Mouse (Mus musculus): Measurements from ENCODE around the gene Ttc38. TPM values are rescaled to one million over a fixed set of nuclear protein-coding genes. Genes with fewer than 3 reads are reported as not detected.

The Ttc38 gene
- polyA plus RNA-seq (2014; fragmentation: Nextera tagmentation; extraction: Ambion mirVana): 4.3 and 6.4 TPM in 2 replicates

- Histone ChIP-seq H3K4me2 (replicated peaks; ENCODE audit: low read depth, low read length) (peak within 1 kb of the TSS; percentile 68), H3K27ac (ENCODE audit: low read depth, low read length) (no peak within 1 kb of the TSS), H3K36me3 (ENCODE audit: control insufficient read depth, insufficient read depth, low read length) (no peaks in the 10 kb centered on the region), H3K27me3 (ENCODE audit: control insufficient read depth, insufficient read depth, low read length) (no peaks in the 10 kb centered on the region), H3K9me3 (ENCODE audit: control insufficient read depth, low read length) (no peaks in the 10 kb centered on the region), H3K9ac (ENCODE audit: low read depth, low read length) (peak within 1 kb of the TSS; percentile 58; the same call in 1 of the 2 replicates), H3K4me1 (ENCODE audit: control insufficient read depth, insufficient read depth, low read length) (peaks cover 8% of the 10 kb centered on the region; the same call in 1 of the 2 replicates), H3K4me3 (ENCODE audit: low read length) (peak within 1 kb of the TSS; percentile 65)
- ATAC-seq (ENCODE audit: low FRiP score, low TSS enrichment): peak; percentile 88
- WGBS: 1% methylated on average over 27 of the region's 27 CpGs
Observed at GRCm38 (mm10) chr15:85831954-85832590, at the start of gene Ttc38. Ttc38 (plus strand) TSS chr15:85832306.

- WGBS: 86% methylated on average over 4 of the region's 4 CpGs
- no peak for ATAC-seq (ENCODE audit: low FRiP score, low TSS enrichment)
- no peaks in the 10 kb centered on the region for H3K36me3 ChIP-seq (ENCODE audit: control insufficient read depth, insufficient read depth, low read length)
- H3K9ac ChIP-seq (ENCODE audit: low read depth, low read length): no peak overlapping the region
- no peak overlapping the region for H3K4me2 ChIP-seq (replicated peaks; ENCODE audit: low read depth, low read length)
- H3K27me3 ChIP-seq (ENCODE audit: control insufficient read depth, insufficient read depth, low read length): no peaks in the 10 kb centered on the region
- H3K4me3 ChIP-seq (ENCODE audit: low read length): no peak overlapping the region
- H3K9me3 ChIP-seq (ENCODE audit: control insufficient read depth, low read length): 0 out of 2 replicates have a peak, but pooled peaks cover 2% of the 10 kb centered on the region
- no peak overlapping the region for H3K27ac ChIP-seq (ENCODE audit: low read depth, low read length)
- H3K4me1 ChIP-seq (ENCODE audit: control insufficient read depth, insufficient read depth, low read length): no peaks in the 10 kb centered on the region
Observed at GRCm38 (mm10) chr15:85783146-85783545, 49.0 kb upstream of the Ttc38 start.

- Histone ChIP-seq H3K27ac (ENCODE audit: low read depth, low read length) (no peak overlapping the region), H3K4me2 (replicated peaks; ENCODE audit: low read depth, low read length) (no peak overlapping the region), H3K9ac (ENCODE audit: low read depth, low read length) (no peak overlapping the region), H3K4me3 (ENCODE audit: low read length) (no peak overlapping the region), H3K27me3 (ENCODE audit: control insufficient read depth, insufficient read depth, low read length) (no peaks in the 10 kb centered on the region), H3K4me1 (ENCODE audit: control insufficient read depth, insufficient read depth, low read length) (no peaks in the 10 kb centered on the region), H3K36me3 (ENCODE audit: control insufficient read depth, insufficient read depth, low read length) (no peaks in the 10 kb centered on the region), H3K9me3 (ENCODE audit: control insufficient read depth, low read length) (0 out of 2 replicates have a peak, but pooled peaks cover 2% of the 10 kb centered on the region)
- no peak for ATAC-seq (ENCODE audit: low FRiP score, low TSS enrichment)
- whole genome bisulfite sequencing: 87% methylated on average over 3 of the region's 3 CpGs
Observed at GRCm38 (mm10) chr15:85784341-85784740, 47.8 kb upstream of the Ttc38 start.

- no peak overlapping the region for H3K4me3 ChIP-seq (ENCODE audit: low read length)
- 81% methylated on average over 5 of the region's 5 CpGs for WGBS
- ATAC-seq (ENCODE audit: low FRiP score, low TSS enrichment): no peak
- 0 out of 2 replicates have a peak, but pooled peaks cover 2% of the 10 kb centered on the region for H3K9me3 ChIP-seq (ENCODE audit: control insufficient read depth, low read length)
- no peaks in the 10 kb centered on the region for H3K27me3 ChIP-seq (ENCODE audit: control insufficient read depth, insufficient read depth, low read length)
- no peaks in the 10 kb centered on the region for H3K4me1 ChIP-seq (ENCODE audit: control insufficient read depth, insufficient read depth, low read length)
- H3K36me3 ChIP-seq (ENCODE audit: control insufficient read depth, insufficient read depth, low read length): no peaks in the 10 kb centered on the region
- H3K4me2 ChIP-seq (replicated peaks; ENCODE audit: low read depth, low read length): no peak overlapping the region
- no peak overlapping the region for H3K27ac ChIP-seq (ENCODE audit: low read depth, low read length)
- H3K9ac ChIP-seq (ENCODE audit: low read depth, low read length): no peak overlapping the region
Observed at GRCm38 (mm10) chr15:85786711-85787110, 45.4 kb upstream of the Ttc38 start.

GRCm38 (mm10) chr15:85787482-85787881 is 44.6 kb upstream of the Ttc38 start:
- 0 out of 2 replicates have a peak, but pooled peaks cover 2% of the 10 kb centered on the region for H3K9me3 ChIP-seq (ENCODE audit: control insufficient read depth, low read length)
- no peak overlapping the region for H3K4me3 ChIP-seq (ENCODE audit: low read length)
- H3K36me3 ChIP-seq (ENCODE audit: control insufficient read depth, insufficient read depth, low read length): no peaks in the 10 kb centered on the region
- H3K9ac ChIP-seq (ENCODE audit: low read depth, low read length): no peak overlapping the region
- no peak overlapping the region for H3K27ac ChIP-seq (ENCODE audit: low read depth, low read length)
- no peaks in the 10 kb centered on the region for H3K4me1 ChIP-seq (ENCODE audit: control insufficient read depth, insufficient read depth, low read length)
- no peak for ATAC-seq (ENCODE audit: low FRiP score, low TSS enrichment)
- no peaks in the 10 kb centered on the region for H3K27me3 ChIP-seq (ENCODE audit: control insufficient read depth, insufficient read depth, low read length)
- H3K4me2 ChIP-seq (replicated peaks; ENCODE audit: low read depth, low read length): no peak overlapping the region
- WGBS: 91% methylated on average over 6 of the region's 6 CpGs

- no peak for ATAC-seq (ENCODE audit: low FRiP score, low TSS enrichment)
- Histone ChIP-seq H3K4me2 (replicated peaks; ENCODE audit: low read depth, low read length) (no peak overlapping the region), H3K9ac (ENCODE audit: low read depth, low read length) (no peak overlapping the region), H3K27ac (ENCODE audit: low read depth, low read length) (no peak overlapping the region), H3K27me3 (ENCODE audit: control insufficient read depth, insufficient read depth, low read length) (no peaks in the 10 kb centered on the region), H3K9me3 (ENCODE audit: control insufficient read depth, low read length) (0 out of 2 replicates have a peak, but pooled peaks cover 2% of the 10 kb centered on the region), H3K4me1 (ENCODE audit: control insufficient read depth, insufficient read depth, low read length) (no peaks in the 10 kb centered on the region), H3K36me3 (ENCODE audit: control insufficient read depth, insufficient read depth, low read length) (no peaks in the 10 kb centered on the region), H3K4me3 (ENCODE audit: low read length) (no peak overlapping the region)
- 84% methylated on average over 4 of the region's 4 CpGs for WGBS
Observed at GRCm38 (mm10) chr15:85788051-85788450, 44.1 kb upstream of the Ttc38 start.

GRCm38 (mm10) chr15:85788633-85789032 is 43.5 kb upstream of the Ttc38 start:
- WGBS: 50% methylated on average over 16 of the region's 16 CpGs
- ATAC-seq (ENCODE audit: low FRiP score, low TSS enrichment): no peak
- Histone ChIP-seq H3K4me1 (ENCODE audit: control insufficient read depth, insufficient read depth, low read length) (no peaks in the 10 kb centered on the region), H3K9ac (ENCODE audit: low read depth, low read length) (no peak overlapping the region), H3K4me3 (ENCODE audit: low read length) (no peak overlapping the region), H3K36me3 (ENCODE audit: control insufficient read depth, insufficient read depth, low read length) (no peaks in the 10 kb centered on the region), H3K9me3 (ENCODE audit: control insufficient read depth, low read length) (no peaks in the 10 kb centered on the region), H3K27ac (ENCODE audit: low read depth, low read length) (no peak overlapping the region), H3K27me3 (ENCODE audit: control insufficient read depth, insufficient read depth, low read length) (no peaks in the 10 kb centered on the region), H3K4me2 (replicated peaks; ENCODE audit: low read depth, low read length) (no peak overlapping the region)

- no peak overlapping the region for H3K9ac ChIP-seq (ENCODE audit: low read depth, low read length)
- no peaks in the 10 kb centered on the region for H3K9me3 ChIP-seq (ENCODE audit: control insufficient read depth, low read length)
- WGBS: 87% methylated on average over 4 of the region's 4 CpGs
- no peak for ATAC-seq (ENCODE audit: low FRiP score, low TSS enrichment)
- H3K4me3 ChIP-seq (ENCODE audit: low read length): no peak overlapping the region
- H3K4me2 ChIP-seq (replicated peaks; ENCODE audit: low read depth, low read length): no peak overlapping the region
- H3K27ac ChIP-seq (ENCODE audit: low read depth, low read length): no peak overlapping the region
- no peaks in the 10 kb centered on the region for H3K27me3 ChIP-seq (ENCODE audit: control insufficient read depth, insufficient read depth, low read length)
- no peaks in the 10 kb centered on the region for H3K36me3 ChIP-seq (ENCODE audit: control insufficient read depth, insufficient read depth, low read length)
- no peaks in the 10 kb centered on the region for H3K4me1 ChIP-seq (ENCODE audit: control insufficient read depth, insufficient read depth, low read length)
Observed at GRCm38 (mm10) chr15:85791449-85791848, 40.7 kb upstream of the Ttc38 start.

- Histone ChIP-seq H3K4me1 (ENCODE audit: control insufficient read depth, insufficient read depth, low read length) (no peaks in the 10 kb centered on the region), H3K27ac (ENCODE audit: low read depth, low read length) (no peak overlapping the region), H3K27me3 (ENCODE audit: control insufficient read depth, insufficient read depth, low read length) (no peaks in the 10 kb centered on the region), H3K4me2 (replicated peaks; ENCODE audit: low read depth, low read length) (no peak overlapping the region), H3K4me3 (ENCODE audit: low read length) (no peak overlapping the region), H3K9me3 (ENCODE audit: control insufficient read depth, low read length) (no peaks in the 10 kb centered on the region), H3K36me3 (ENCODE audit: control insufficient read depth, insufficient read depth, low read length) (no peaks in the 10 kb centered on the region), H3K9ac (ENCODE audit: low read depth, low read length) (no peak overlapping the region)
- no peak for ATAC-seq (ENCODE audit: low FRiP score, low TSS enrichment)
- 81% methylated on average over 1 of the region's 1 CpGs for whole genome bisulfite sequencing
Observed at GRCm38 (mm10) chr15:85792819-85793218, 39.3 kb upstream of the Ttc38 start.
